Mouse (Mus musculus): ENCODE data around the gene Map3k9.

- TF ChIP-seq POLR2A (IDR thresholded peaks at IDR 0.05; ENCODE audit: insufficient read depth, low read length): no peak
- no peak for TF ChIP-seq EP300 (IDR thresholded peaks at IDR 0.05; ENCODE audit: insufficient read depth, low read depth, low read length)
- TF ChIP-seq CTCF (IDR thresholded peaks at IDR 0.05; ENCODE audit: low read depth, low read length): no peak
These were observed 54.6 kb downstream of the Map3k9 start for GRCm38 (mm10) chr12:81726246-81726822.

Data from ES-Bruce4 (cell line).